18 mouse cellular contexts compared by ENCODE assay signal in the genomic region with DNA sequence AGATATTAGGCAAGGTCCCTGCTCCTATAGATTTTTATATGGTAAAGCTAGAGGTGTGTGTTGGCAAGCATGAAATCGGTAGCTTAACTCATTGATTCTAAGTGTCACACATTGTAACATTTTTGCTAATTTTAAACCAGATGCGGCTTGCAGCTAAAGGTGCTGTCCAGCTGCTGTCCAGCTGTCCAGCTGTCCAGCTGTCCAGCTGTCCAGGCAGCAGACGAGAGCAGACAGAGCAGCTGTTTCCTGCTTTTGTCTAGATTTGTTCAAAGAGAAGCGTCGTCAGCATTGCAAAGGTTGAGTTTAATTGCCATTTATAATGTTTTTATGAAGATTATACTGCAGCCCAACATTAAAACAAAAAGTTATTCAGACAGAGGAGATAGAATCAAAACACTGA. TPM values are rescaled to one million over a fixed set of nuclear protein-coding genes. Genes with fewer than 3 reads are reported as not detected.
"Had no signal": no experiment of that assay in that cellular context is flagged by ENCODE, and none has a peak within 500 bp of the region (broad histone marks: within the 10 kb centered on the region; RNA-seq: fewer than 3 reads in every experiment).

No protein-coding gene starts in this region.

- H3K27me3 ChIP-seq: liver, embryonic 13.5 days; lung, embryonic 15.5 days; megakaryocyte, embryonic 14.5 days; midbrain, embryonic 13.5 days had no signal

- ATAC-seq: intestine, embryonic 16.5 days; midbrain, embryonic 13.5 days; midbrain, embryonic 16.5 days had no signal

- H3K4me2 ChIP-seq: liver, embryonic 13.5 days; lung, embryonic 15.5 days; midbrain, embryonic 13.5 days had no signal

- DNase-seq: kidney, adult 9 months; layer of hippocampus, postnatal 36 days; liver, embryonic 13.5 days; lung, postnatal 10 days; lung, postnatal 36 days; thymus, adult 18-20 months; thymus, postnatal 36 days had no signal

- H3K9me3 ChIP-seq: liver, embryonic 13.5 days; lung, embryonic 15.5 days; megakaryocyte, embryonic 14.5 days; midbrain, embryonic 10.5 days; midbrain, embryonic 13.5 days had no signal

- H3K4me3 ChIP-seq: left cerebral cortex, adult 2 months; liver, embryonic 13.5 days; lung, embryonic 15.5 days; megakaryocyte, embryonic 14.5 days; midbrain, embryonic 10.5 days; midbrain, embryonic 13.5 days had no signal

- H3K27ac ChIP-seq: left cerebral cortex, adult 2 months; liver, embryonic 13.5 days; lung, embryonic 15.5 days; midbrain, embryonic 10.5 days; midbrain, embryonic 13.5 days had no signal

- H3K4me1 ChIP-seq: liver, embryonic 13.5 days; lung, embryonic 15.5 days; megakaryocyte, embryonic 14.5 days; midbrain, embryonic 10.5 days; midbrain, embryonic 13.5 days had no signal

- H3K9ac ChIP-seq: liver, embryonic 13.5 days; lung, embryonic 15.5 days; midbrain, embryonic 13.5 days had no signal

- H3K36me3 ChIP-seq: liver, embryonic 13.5 days; lung, embryonic 15.5 days; midbrain, embryonic 10.5 days; midbrain, embryonic 13.5 days had no signal

RNA-seq across cellular contexts. Expression of gene Ddi1, which starts 56.8 kb away (rescaled TPM):
- polyA plus RNA-seq: liver, adult 2 months; liver, embryonic 13.5 days; midbrain, embryonic 16.5 days; small intestine, adult 2 months; spleen, adult 2 months; urinary bladder, adult 2 months had no signal
